Mouse (Mus musculus) erythroid progenitor cell, adult 5-6 weeks (primary cell): ENCODE results near the gene Foxf2. TPM values are rescaled to one million over a fixed set of nuclear protein-coding genes. Genes with fewer than 3 reads are reported as not detected.
A peak's percentile ranks its signal among the peaks of the same experiment; 100 is the strongest.

ENCODE experiments used
- ATAC-seq: replicated peaks from 2 replicates; pipeline ENCODE4 v1.8.0; 2016; ENCODE audit warnings: moderate number of reproducible peaks, mild to moderate bottlenecking, moderate TSS enrichment, inconsistent platforms; ENCODE audit not compliant: poor library complexity, low FRiP score, severe bottlenecking
- total RNA-seq, 2 experiments: library from RNA; stranded (forward) in 1 of 2; stranded (reverse) in 1 of 2; fragments of 150-400 nt in 1 of 2; fragments of 186-747, 209-891 nt in 1 of 2; gene quantifications; 2 replicates each; pipeline versions ENCODE4 v1.2.3 to v1.2.4; 2015 to 2017; ENCODE audit warnings: low replicate concordance in 2 of 2

The Foxf2 gene
- total RNA-seq (2015; ENCODE audit: low replicate concordance) (not detected in 2 replicates), total RNA-seq (2017; ENCODE audit: low replicate concordance) (not detected in 2 replicates)

DNA sequence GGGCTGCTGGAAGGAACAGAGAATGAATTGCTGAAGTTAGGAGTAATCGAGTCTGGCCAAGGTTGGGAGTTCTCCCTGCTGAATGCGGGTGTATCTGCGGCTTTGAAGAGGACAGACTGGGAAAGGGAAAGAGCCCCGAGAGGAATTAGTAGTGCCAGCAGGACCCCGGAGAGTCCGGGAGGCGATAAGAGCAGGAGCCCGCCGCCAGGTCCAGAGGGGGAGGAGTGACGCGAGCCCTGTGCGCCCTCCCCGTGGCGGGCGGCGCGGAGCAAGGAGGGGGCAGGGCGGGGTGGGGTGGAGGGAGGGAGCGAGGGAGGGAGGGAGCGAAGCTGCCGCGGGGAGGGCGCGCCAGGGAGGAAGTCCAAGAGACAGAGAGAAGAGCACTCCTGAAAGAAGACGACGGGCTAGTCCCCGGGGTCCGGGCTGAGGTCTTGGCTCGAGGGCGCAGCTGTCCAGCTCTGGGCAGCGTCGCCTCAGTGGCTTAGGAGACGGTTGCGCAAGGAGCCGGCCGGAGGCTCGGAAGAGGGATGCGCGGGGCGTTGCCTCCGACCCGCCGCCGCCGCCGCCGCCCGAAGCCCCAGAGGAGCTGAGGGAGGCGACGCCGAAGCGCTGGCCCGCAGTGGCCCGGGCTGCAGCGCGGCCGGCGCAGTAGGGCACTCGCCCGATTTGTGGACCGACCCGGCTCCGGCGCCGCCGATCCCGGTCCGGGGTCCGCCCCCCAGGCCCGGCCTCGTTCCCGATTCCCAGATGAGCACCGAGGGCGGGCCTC lies at the start of gene Foxf2:
Gene Foxf2 (plus strand): TSS at position 484 of the 769 bp plus-strand sequence.
- no peak for ATAC-seq

GRCm38 (mm10) chr13:31576696-31577095 lies 48.9 kb upstream of the Foxf2 start:
- no peak for ATAC-seq

DNA sequence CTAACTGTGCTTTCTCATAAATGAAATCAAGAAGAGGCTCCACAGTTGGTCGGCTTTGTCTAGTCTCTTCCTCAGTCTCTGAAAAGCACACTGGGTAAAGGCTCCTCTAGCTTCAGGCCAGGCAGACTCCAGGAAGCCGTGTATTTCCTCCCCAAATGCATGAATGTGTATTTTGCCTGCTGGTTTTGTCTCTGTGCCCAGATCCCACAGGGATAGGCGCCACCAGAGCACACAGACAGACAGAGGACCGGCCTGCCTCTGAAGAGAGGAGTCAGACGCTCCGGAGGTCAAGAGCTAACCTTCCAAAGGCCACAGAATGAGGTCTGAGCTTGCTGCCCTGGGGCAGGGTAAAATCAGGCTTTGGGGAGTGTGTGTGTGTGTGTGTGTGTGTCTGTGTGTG lies 48.0 kb upstream of the Foxf2 start:
- no peak for ATAC-seq

- no peak for ATAC-seq
Observed at GRCm38 (mm10) chr13:31578389-31578788, 47.2 kb upstream of the Foxf2 start.

DNA sequence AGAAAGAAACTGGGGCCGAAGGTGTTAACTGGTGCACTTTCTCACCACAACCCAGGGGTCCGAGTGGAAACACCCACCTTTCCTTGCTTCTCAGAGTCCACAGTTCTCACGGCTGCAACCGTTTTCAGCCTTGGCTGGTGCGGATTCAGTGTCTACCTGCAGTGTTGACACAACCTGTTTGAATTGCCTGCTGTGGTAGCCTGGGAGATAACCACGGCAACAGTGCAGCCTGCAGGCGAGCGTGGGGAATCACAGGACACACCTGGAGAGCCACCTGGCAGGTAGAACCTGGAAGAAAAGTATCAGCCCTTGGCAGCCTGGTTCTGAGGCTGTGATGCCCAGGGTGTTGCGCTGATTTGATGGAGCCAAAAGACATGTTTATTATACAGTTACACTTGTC lies 45.8 kb upstream of the Foxf2 start:
- ATAC-seq, result no peak

GRCm38 (mm10) chr13:31587341-31587740 lies 38.3 kb upstream of the Foxf2 start:
- no peak for ATAC-seq

DNA sequence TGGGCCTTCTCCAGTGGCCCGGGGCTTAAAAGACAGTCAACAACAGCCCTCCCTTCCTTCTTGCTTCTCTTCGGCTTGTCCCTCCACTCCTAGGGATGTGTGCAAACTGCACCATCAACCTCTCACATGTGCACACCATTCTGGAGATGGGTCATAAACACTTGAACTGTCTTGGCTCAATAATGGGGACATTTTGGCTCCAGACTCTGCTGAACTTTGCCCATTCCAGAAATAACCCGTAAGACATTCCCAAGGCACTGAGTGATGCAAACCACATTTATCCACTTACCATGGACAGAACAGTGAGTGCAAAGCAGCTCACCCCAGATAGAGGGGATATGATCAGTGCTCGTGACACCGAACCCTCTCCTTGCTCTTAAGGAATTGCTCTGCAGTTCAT lies 26.0 kb upstream of the Foxf2 start:
- no peak for ATAC-seq

GRCm38 (mm10) chr13:31603964-31604363 lies 21.7 kb upstream of the Foxf2 start:
- no peak for ATAC-seq

DNA sequence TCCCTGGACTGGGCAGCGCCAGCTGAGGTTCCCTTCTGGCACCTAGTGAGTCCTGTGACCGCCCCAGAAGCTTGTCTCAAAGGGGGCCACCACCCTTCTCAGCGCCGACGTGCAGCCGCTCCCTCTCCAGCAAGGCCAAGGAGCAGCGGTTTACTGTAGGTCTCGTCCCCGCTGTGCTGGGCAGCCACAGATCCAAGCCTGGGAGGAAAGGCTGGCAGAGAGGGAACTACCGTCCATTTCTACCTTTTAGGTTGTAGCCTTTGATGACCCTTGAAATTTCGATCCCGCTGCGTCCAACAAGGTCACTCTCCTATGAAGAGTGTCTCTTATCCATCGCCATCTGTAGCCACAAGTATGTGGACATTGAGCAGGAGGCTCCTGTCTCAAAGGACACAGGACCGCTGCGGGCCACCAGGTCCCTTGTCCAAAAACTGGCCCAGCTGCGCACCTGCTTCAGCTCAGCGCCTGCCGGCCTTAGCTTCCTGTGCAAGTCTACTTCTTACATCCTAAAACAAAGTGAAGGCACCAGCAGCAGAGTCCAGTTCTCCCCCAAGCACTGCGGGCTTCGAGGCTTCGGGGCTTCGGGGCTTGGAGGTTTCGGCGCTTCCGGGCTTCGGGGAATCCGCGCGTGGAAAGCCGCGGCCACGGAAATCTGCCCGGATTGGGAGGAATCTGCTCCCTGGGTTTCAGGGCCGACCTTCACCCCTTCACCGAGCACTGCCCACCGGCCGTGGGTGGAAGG lies 10.7 kb upstream of the Foxf2 start:
- 0 out of 2 replicates have a peak, but pooled peaks have one; percentile 30 for ATAC-seq

DNA sequence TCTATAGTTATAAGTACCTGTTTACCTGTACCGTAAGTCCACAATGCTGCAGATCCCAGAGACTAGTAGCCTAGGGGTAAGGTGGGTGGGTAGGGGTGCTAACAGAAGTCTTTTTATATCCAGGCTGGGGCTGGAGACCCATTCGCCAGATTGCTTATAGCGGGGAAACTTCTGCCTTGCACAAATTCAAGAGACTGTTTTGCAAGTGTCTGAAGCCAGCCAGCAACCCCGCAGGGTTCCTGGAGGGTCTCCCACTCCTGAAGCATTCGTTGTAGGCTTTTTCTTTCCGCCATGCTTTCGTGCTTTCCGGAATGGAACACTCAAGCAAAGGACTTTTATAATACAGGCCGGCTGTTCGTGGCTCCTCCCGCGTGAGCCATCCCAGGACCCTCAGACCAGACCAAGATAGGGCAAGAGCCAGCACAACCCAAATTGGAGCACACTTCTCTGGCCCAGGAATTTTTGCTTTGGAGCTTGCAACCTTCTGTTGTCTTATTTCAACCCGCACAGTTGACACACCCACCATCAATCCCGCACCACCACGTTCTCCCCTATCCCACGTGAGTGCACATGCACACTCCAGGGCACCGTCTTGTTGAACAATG lies 10.0 kb upstream of the Foxf2 start:
- no peak for ATAC-seq

DNA sequence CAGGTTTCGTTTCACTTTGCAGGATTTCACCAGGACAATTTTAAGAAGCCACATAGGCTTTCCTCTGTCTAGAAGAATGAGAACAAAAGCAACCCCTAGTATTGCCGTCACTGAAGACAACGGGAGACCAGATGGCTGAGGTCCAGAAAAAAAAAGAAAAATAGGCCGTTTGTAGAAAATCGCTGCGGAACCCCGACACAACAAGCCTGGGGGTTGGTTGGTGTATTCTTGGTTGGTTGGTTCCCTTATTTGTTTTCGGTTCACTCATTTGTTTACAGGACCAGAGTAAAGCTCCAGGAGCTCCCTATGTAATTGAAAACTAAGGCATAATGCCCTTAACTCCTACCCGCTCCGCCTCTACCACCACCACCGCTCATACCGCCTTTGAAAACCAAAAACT lies 7.6 kb upstream of the Foxf2 start:
- no peak for ATAC-seq

GRCm38 (mm10) chr13:31618416-31618815 lies 7.2 kb upstream of the Foxf2 start:
- no peak for ATAC-seq

- ATAC-seq, result no peak
Observed at GRCm38 (mm10) chr13:31618919-31619655, 6.5 kb upstream of the Foxf2 start.

- ATAC-seq, result no peak
Observed at GRCm38 (mm10) chr13:31619826-31620498, 5.7 kb upstream of the Foxf2 start.

DNA sequence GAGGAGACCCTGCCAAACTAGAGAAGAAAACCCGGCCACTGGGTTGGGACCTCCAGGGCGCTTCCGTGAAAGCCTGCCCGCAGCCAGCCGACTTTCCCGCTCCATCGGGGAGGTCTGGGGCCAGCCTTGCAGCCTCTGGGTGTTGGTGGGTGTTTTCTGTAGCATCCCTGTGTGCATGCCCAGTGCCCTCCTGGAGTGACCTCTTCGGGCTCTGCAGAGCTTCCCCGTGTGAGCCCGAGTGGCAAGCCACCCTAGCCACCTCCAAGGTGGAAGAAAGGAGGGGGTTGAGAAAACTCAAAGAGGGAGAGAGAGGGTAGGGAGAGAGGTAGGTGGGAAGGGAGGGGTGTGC lies 5.1 kb upstream of the Foxf2 start:
- ATAC-seq, result no peak

GRCm38 (mm10) chr13:31620937-31621336 lies 4.7 kb upstream of the Foxf2 start:
- no peak for ATAC-seq

- no peak for ATAC-seq
Observed at GRCm38 (mm10) chr13:31621741-31622140, 3.9 kb upstream of the Foxf2 start.

DNA sequence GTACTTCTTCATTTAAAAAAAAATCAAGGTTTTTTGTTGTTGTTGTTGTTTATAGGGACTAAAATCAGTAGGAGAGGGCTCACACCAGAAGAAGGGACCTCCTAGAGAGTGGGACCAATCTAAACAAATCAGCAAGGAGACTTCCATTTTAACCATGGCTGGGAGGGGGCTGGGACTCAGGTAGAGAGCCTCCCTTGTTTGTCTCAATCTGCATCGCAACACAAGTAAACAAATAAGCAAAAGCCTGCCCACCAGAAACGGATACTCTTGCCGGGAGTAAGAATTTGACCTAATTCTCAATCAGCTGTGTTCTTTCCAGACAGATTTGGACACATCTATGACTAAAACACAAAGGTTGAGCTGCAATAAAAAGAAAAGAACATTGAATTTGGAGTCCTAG lies 3.2 kb upstream of the Foxf2 start:
- ATAC-seq, result no peak

DNA sequence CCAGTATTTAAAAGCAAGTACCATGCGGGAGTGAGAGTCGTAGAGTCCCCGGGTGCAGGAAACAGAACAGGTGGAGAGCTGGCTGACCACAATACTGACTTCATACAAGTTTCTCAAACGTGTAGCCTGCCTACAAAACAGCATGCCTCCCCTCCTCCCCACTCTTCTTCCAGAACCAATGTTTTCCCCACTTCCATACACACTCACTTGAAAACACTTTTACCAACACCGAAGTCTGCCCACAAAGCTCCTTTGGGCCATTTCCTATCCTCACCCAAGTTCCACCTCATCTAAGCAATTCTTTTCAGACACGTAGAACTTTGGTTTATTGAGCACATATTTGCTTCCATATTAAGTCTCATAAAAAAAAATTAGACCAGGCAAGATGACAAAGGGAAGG lies 2.3 kb upstream of the Foxf2 start:
- no peak for ATAC-seq
